Mouse (Mus musculus): Measurements from ENCODE around the gene Atf6b. TPM values are rescaled to one million over a fixed set of nuclear protein-coding genes. Genes with fewer than 3 reads are reported as not detected.
A peak's percentile ranks its signal among the peaks of the same experiment; 100 is the strongest.

The Atf6b gene
- polyA plus RNA-seq, 1 experiment from 2014 or later = 76.8 TPM

GRCm38 (mm10) chr17:34643944-34644343 is 3.0 kb upstream of the Atf6b start:
- DNase-seq (ENCODE audit: low spot score) = no peak
- Histone ChIP-seq H3K4me3 (no peak overlapping the region), H3K27me3 (ENCODE audit: insufficient read depth, poor library complexity, severe bottlenecking) (no peaks in the 10 kb centered on the region), H3K9me3 (no peaks in the 10 kb centered on the region), H3K4me1 (peaks cover 36% of the 10 kb centered on the region), H3K27ac (no peak overlapping the region), H3K36me3 (peaks cover 10% of the 10 kb centered on the region)
- 72% methylated on average over 10 of the region's 10 CpGs for WGBS

- Histone ChIP-seq H3K4me1 (peaks cover 36% of the 10 kb centered on the region), H3K27ac (peak within 1 kb of the TSS; percentile 90), H3K4me3 (peak within 1 kb of the TSS; percentile 74), H3K27me3 (ENCODE audit: insufficient read depth, poor library complexity, severe bottlenecking) (no peaks in the 10 kb centered on the region), H3K9me3 (no peaks in the 10 kb centered on the region), H3K36me3 (peaks cover 17% of the 10 kb centered on the region)
- WGBS = 1% methylated on average over 16 of the region's 16 CpGs
- DNase-seq (ENCODE audit: low spot score) = peak; percentile 97
These were observed 2.3 kb upstream of the Atf6b start, which contains the start of gene Fkbpl for GRCm38 (mm10) chr17:34644608-34645007. Gene Fkbpl (plus strand): TSS chr17:34644764.

- 42% methylated on average over 10 of the region's 10 CpGs for WGBS
These were observed 1.6 kb upstream of the Atf6b start for GRCm38 (mm10) chr17:34645256-34645829.

GRCm38 (mm10) chr17:34645831-34646511 is 975 bp upstream of the Atf6b start:
- peaks cover 33% of the 10 kb centered on the region for H3K4me1 ChIP-seq
- no peak overlapping the region for H3K27ac ChIP-seq
- DNase-seq (ENCODE audit: low spot score) = no peak
- H3K27me3 ChIP-seq (ENCODE audit: insufficient read depth, poor library complexity, severe bottlenecking) = no peaks in the 10 kb centered on the region
- peaks cover 30% of the 10 kb centered on the region for H3K36me3 ChIP-seq
- H3K9me3 ChIP-seq = no peaks in the 10 kb centered on the region
- H3K4me3 ChIP-seq = peak overlapping the region; percentile 74; the same call in 1 of the 2 replicates
- 82% methylated on average over 30 of the region's 30 CpGs for WGBS

More at GRCm38 (mm10) chr17:34645256-34645829, 1.6 kb upstream of the Atf6b start:
- Histone ChIP-seq H3K9me3 (no peaks in the 10 kb centered on the region), H3K27me3 (ENCODE audit: insufficient read depth, poor library complexity, severe bottlenecking) (no peaks in the 10 kb centered on the region), H3K4me1 (peaks cover 36% of the 10 kb centered on the region), H3K4me3 (peak overlapping the region; percentile 74), H3K27ac (peak overlapping the region; percentile 90), H3K36me3 (peaks cover 24% of the 10 kb centered on the region)
- no peak for DNase-seq (ENCODE audit: low spot score)

GRCm38 (mm10) chr17:34648141-34648890 is 1.4 kb downstream of the Atf6b start:
- Histone ChIP-seq H3K36me3 (peaks cover 54% of the 10 kb centered on the region), H3K27me3 (ENCODE audit: insufficient read depth, poor library complexity, severe bottlenecking) (no peaks in the 10 kb centered on the region), H3K27ac (no peak overlapping the region), H3K9me3 (no peaks in the 10 kb centered on the region; the same call in 1 of the 2 replicates), H3K4me3 (peak overlapping the region; percentile 99), H3K4me1 (peaks cover 28% of the 10 kb centered on the region)
- DNase-seq (ENCODE audit: low spot score) = no peak
- 83% methylated on average over 16 of the region's 16 CpGs for WGBS

GRCm38 (mm10) chr17:34649106-34649864 is 2.3 kb downstream of the Atf6b start:
- Histone ChIP-seq H3K4me1 (peaks cover 29% of the 10 kb centered on the region), H3K27me3 (ENCODE audit: insufficient read depth, poor library complexity, severe bottlenecking) (no peaks in the 10 kb centered on the region), H3K27ac (no peak overlapping the region), H3K4me3 (no peak overlapping the region), H3K36me3 (peaks cover 63% of the 10 kb centered on the region), H3K9me3 (no peaks in the 10 kb centered on the region; the same call in 1 of the 2 replicates)
- 86% methylated on average over 18 of the region's 18 CpGs for WGBS
- DNase-seq (ENCODE audit: low spot score) = no peak

- peaks cover 66% of the 10 kb centered on the region for H3K36me3 ChIP-seq
- 89% methylated on average over 14 of the region's 14 CpGs for WGBS
These were observed 3.8 kb downstream of the Atf6b start for GRCm38 (mm10) chr17:34650781-34651180.

GRCm38 (mm10) chr17:34651507-34652221 is 4.7 kb downstream of the Atf6b start:
- H3K9me3 ChIP-seq = no peaks in the 10 kb centered on the region; the same call in 1 of the 2 replicates
- no peak overlapping the region for H3K4me3 ChIP-seq
- no peak overlapping the region for H3K27ac ChIP-seq
- peaks cover 62% of the 10 kb centered on the region for H3K36me3 ChIP-seq
- H3K4me1 ChIP-seq = peaks cover 37% of the 10 kb centered on the region
- no peaks in the 10 kb centered on the region; the same call in 1 of the 2 replicates for H3K27me3 ChIP-seq (ENCODE audit: insufficient read depth, poor library complexity, severe bottlenecking)
- no peak for DNase-seq (ENCODE audit: low spot score)
- WGBS = 54% methylated on average over 19 of the region's 19 CpGs

More at GRCm38 (mm10) chr17:34650781-34651180, 3.8 kb downstream of the Atf6b start:
- H3K4me1 ChIP-seq = peaks cover 36% of the 10 kb centered on the region
- DNase-seq (ENCODE audit: low spot score) = no peak
- no peaks in the 10 kb centered on the region; the same call in 1 of the 2 replicates for H3K9me3 ChIP-seq
- H3K27ac ChIP-seq = no peak overlapping the region
- H3K4me3 ChIP-seq = no peak overlapping the region
- H3K27me3 ChIP-seq (ENCODE audit: insufficient read depth, poor library complexity, severe bottlenecking) = no peaks in the 10 kb centered on the region

- no peak for DNase-seq (ENCODE audit: low spot score)
- Histone ChIP-seq H3K4me1 (peaks cover 39% of the 10 kb centered on the region), H3K27me3 (ENCODE audit: insufficient read depth, poor library complexity, severe bottlenecking) (no peaks in the 10 kb centered on the region; the same call in 1 of the 2 replicates), H3K9me3 (no peaks in the 10 kb centered on the region; the same call in 1 of the 2 replicates), H3K27ac (no peak overlapping the region), H3K36me3 (peaks cover 62% of the 10 kb centered on the region), H3K4me3 (no peak overlapping the region)
- 87% methylated on average over 10 of the region's 10 CpGs for WGBS
These were observed 5.6 kb downstream of the Atf6b start for GRCm38 (mm10) chr17:34652546-34652945.

- Histone ChIP-seq H3K27me3 (ENCODE audit: insufficient read depth, poor library complexity, severe bottlenecking) (no peaks in the 10 kb centered on the region; the same call in 1 of the 2 replicates), H3K4me1 (peaks cover 34% of the 10 kb centered on the region), H3K9me3 (no peaks in the 10 kb centered on the region; the same call in 1 of the 2 replicates), H3K27ac (no peak overlapping the region), H3K4me3 (no peak overlapping the region), H3K36me3 (peaks cover 62% of the 10 kb centered on the region)
- no peak for DNase-seq (ENCODE audit: low spot score)
- WGBS = 86% methylated on average over 8 of the region's 8 CpGs
These were observed 6.0 kb downstream of the Atf6b start for GRCm38 (mm10) chr17:34652985-34653384.

GRCm38 (mm10) chr17:34653746-34654285 is 6.9 kb downstream of the Atf6b start:
- no peaks in the 10 kb centered on the region; the same call in 1 of the 2 replicates for H3K9me3 ChIP-seq
- no peak overlapping the region for H3K27ac ChIP-seq
- H3K4me1 ChIP-seq = peaks cover 28% of the 10 kb centered on the region
- peaks cover 59% of the 10 kb centered on the region for H3K36me3 ChIP-seq
- no peak overlapping the region for H3K4me3 ChIP-seq
- DNase-seq (ENCODE audit: low spot score) = no peak
- H3K27me3 ChIP-seq (ENCODE audit: insufficient read depth, poor library complexity, severe bottlenecking) = peaks cover 4% of the 10 kb centered on the region; the same call in 1 of the 2 replicates
- 68% methylated on average over 9 of the region's 9 CpGs for WGBS
